In the genomic region with DNA sequence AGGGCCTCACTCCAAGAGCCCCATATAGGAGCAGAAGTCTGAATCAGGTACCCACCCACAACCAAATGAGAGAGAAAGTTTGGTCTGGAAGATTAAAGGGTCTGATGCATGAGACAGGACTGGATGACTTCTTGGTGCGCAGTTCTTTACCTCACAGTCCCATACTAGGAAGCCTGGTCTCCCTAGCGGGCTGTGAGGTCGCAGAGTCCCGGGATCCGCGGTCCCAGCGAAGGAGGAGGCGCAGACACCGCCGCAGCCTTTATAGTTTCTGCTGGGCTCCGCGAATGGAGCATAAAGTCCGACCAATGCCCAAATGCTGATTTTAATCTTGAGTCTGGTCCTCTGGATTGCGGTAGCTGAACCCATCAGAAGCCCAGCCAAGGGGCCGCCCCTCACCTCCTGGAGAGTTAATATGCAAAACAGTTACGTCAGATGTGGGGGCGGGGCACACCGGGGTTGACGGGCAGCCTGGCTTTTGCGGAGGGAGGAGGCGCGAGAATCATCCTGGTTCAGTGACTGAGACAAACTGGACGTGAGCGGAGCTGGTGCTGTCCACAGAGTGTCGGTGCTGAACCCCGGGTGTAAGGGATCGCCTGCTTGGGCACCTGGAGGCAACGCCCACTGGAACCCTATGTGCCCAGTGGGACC, we compare ENCODE assay signal across 9 mouse cellular contexts. TPM values are rescaled to one million over a fixed set of nuclear protein-coding genes. Genes with fewer than 3 reads are reported as not detected.
DNase-seq lines count a peak whose midpoint lies in the region; ATAC-seq lines count a peak whose summit lies in the region.
"Had no signal": no experiment of that assay in that cellular context is flagged by ENCODE, and none has a peak within 500 bp of the region (broad histone marks: within the 10 kb centered on the region; RNA-seq: fewer than 3 reads in every experiment).

A gene (plus strand): TSS at position 211 of the 648 bp plus-strand sequence.

- peak within 1 kb of the TSS; percentile 59 for H3K4me2 ChIP-seq in forebrain, embryonic 16.5 days (ENCODE audit: low read length)
- H3K4me2 ChIP-seq in intestine, embryonic 14.5 days (ENCODE audit: low read length), result peak within 1 kb of the TSS; percentile 51
- peak within 1 kb of the TSS; percentile 51 for H3K4me2 ChIP-seq in midbrain, embryonic 11.5 days

- peaks cover 7% of the 10 kb centered on the region for H3K4me1 ChIP-seq in forebrain, embryonic 16.5 days (replicated peaks; ENCODE audit: control insufficient read depth, insufficient read depth, low read length)
- no peaks in the 10 kb centered on the region for H3K4me1 ChIP-seq in intestine, embryonic 14.5 days (replicated peaks; ENCODE audit: control insufficient read depth, insufficient read depth, low read length)
- H3K4me1 ChIP-seq in midbrain, embryonic 11.5 days (ENCODE audit: control insufficient read depth, insufficient read depth, low read length), result no peaks in the 10 kb centered on the region; the same call in 1 of the 2 replicates

- WGBS in forebrain, embryonic 16.5 days, result under 1% methylated on average over 28 of the region's 28 CpGs
- WGBS in intestine, embryonic 14.5 days, result under 1% methylated on average over 28 of the region's 28 CpGs
- WGBS in midbrain, embryonic 11.5 days, result under 1% methylated on average over 28 of the region's 28 CpGs

- peak within 1 kb of the TSS; percentile 37; the same call in 1 of the 2 replicates for H3K27ac ChIP-seq in forebrain, embryonic 16.5 days (ENCODE audit: low read length)
- H3K27ac ChIP-seq in intestine, embryonic 14.5 days (ENCODE audit: low read depth), result no peak within 1 kb of the TSS
- no peak within 1 kb of the TSS; the same call in 1 of the 2 replicates for H3K27ac ChIP-seq in midbrain, embryonic 11.5 days (ENCODE audit: low read depth, low read length)

- peak; percentile 13 for DNase-seq in CD4-positive, CD25-positive, alpha-beta regulatory T cell, adult 2 months (ENCODE audit: low read depth, low spot score)
- DNase-seq in cerebellum, adult 11-12 months, result peak; percentile 91
- peak; percentile 88 for DNase-seq in intestine, embryonic 14.5 days (ENCODE audit: low spot score)
- DNase-seq in left cerebral cortex, adult 8-10 months (ENCODE audit: low spot score in 2 of 2), result peak; percentile 58 to 61
- peak; percentile 98 for DNase-seq in midbrain, embryonic 11.5 days (ENCODE audit: low spot score, missing footprints)
- peak; percentile 7 to 9 for DNase-seq in spleen, postnatal 36 days (ENCODE audit: low spot score in 2 of 2)

- H3K9me3 ChIP-seq in forebrain, embryonic 16.5 days (ENCODE audit: control insufficient read depth, low read length), result no peaks in the 10 kb centered on the region
- no peaks in the 10 kb centered on the region for H3K9me3 ChIP-seq in intestine, embryonic 14.5 days (ENCODE audit: control insufficient read depth, low read length)
- H3K9me3 ChIP-seq in midbrain, embryonic 11.5 days (ENCODE audit: control insufficient read depth, low read length), result no peaks in the 10 kb centered on the region

- H3K9ac ChIP-seq in forebrain, embryonic 16.5 days (replicated peaks; ENCODE audit: low read depth, low read length), result peak within 1 kb of the TSS; percentile 71
- H3K9ac ChIP-seq in intestine, embryonic 14.5 days (ENCODE audit: low read length), result no peak within 1 kb of the TSS
- peak within 1 kb of the TSS; percentile 53; the same call in 1 of the 2 replicates for H3K9ac ChIP-seq in midbrain, embryonic 11.5 days (ENCODE audit: low read length)

- ATAC-seq in CD4-positive, CD25-positive, alpha-beta regulatory T cell, adult 4 months, result no peak
- ATAC-seq in forebrain, embryonic 16.5 days, result peak; percentile 94
- peak; percentile 80 for ATAC-seq in intestine, embryonic 14.5 days (replicated peaks; ENCODE audit: low FRiP score, low TSS enrichment, low read depth)
- peak; percentile 97 for ATAC-seq in midbrain, embryonic 11.5 days (ENCODE audit: low FRiP score)

- H3K4me3 ChIP-seq in forebrain, embryonic 16.5 days (replicated peaks; ENCODE audit: low read length), result peak within 1 kb of the TSS; percentile 77
- H3K4me3 ChIP-seq in intestine, embryonic 14.5 days (ENCODE audit: low read depth, low read length), result peak within 1 kb of the TSS; percentile 32
- peak within 1 kb of the TSS; percentile 52 for H3K4me3 ChIP-seq in midbrain, embryonic 11.5 days (ENCODE audit: low read depth, low read length)

- H3K36me3 ChIP-seq in forebrain, embryonic 16.5 days (ENCODE audit: control insufficient read depth, insufficient read depth), result no peaks in the 10 kb centered on the region
- H3K36me3 ChIP-seq in intestine, embryonic 14.5 days (ENCODE audit: control insufficient read depth, insufficient read depth, low read length), result no peaks in the 10 kb centered on the region
- H3K36me3 ChIP-seq in midbrain, embryonic 11.5 days (ENCODE audit: control insufficient read depth, insufficient read depth, low read length), result no peaks in the 10 kb centered on the region

- no peaks in the 10 kb centered on the region for H3K27me3 ChIP-seq in forebrain, embryonic 16.5 days (replicated peaks; ENCODE audit: control insufficient read depth, insufficient read depth, low read length)
- no peaks in the 10 kb centered on the region for H3K27me3 ChIP-seq in intestine, embryonic 14.5 days (replicated peaks; ENCODE audit: control insufficient read depth, insufficient read depth, low read length)
- H3K27me3 ChIP-seq in midbrain, embryonic 11.5 days (ENCODE audit: control insufficient read depth, insufficient read depth, low read length), result no peaks in the 10 kb centered on the region

RNA-seq across cellular contexts. Expression of the gene that starts here (rescaled TPM):
- not detected for polyA plus RNA-seq in CD4-positive, CD25-positive, alpha-beta regulatory T cell, adult 4 months (2017; shearing (Covaris generic))
- polyA plus RNA-seq in forebrain, embryonic 16.5 days (2015; fragmentation: Nextera tagmentation; extraction: Ambion mirVana), result 41.9 and 42.7 TPM in 2 replicates
- polyA plus RNA-seq in intestine, embryonic 14.5 days (2014; fragmentation: Nextera tagmentation; extraction: Ambion mirVana), result 7.3 and 7.4 TPM in 2 replicates
- 10 to 100 TPM; 14.4 to 20.3 (median 16.3) TPM for total RNA-seq in left cerebral cortex, adult 8-10 months (2022)
- 9.5 and 13.3 TPM in 2 replicates for polyA plus RNA-seq in midbrain, embryonic 11.5 days (2014; fragmentation: Nextera tagmentation; extraction: Ambion mirVana)
- polyA plus RNA-seq: C2C12 had no signal

Comparison
In these comparisons a context has a peak if more than half of its experiments do, and no peak if none do; other contexts are left out.
1. DNase-seq: peak in every context shown above with its lines; median percentile 98 in midbrain, embryonic 11.5 days; 91 in cerebellum, adult 11-12 months; 88 in intestine, embryonic 14.5 days; 60 in left cerebral cortex, adult 8-10 months; 13 in CD4-positive, CD25-positive, alpha-beta regulatory T cell, adult 2 months; 8 in spleen, postnatal 36 days.